Mouse (Mus musculus) limb, embryonic 10.5 days (tissue): ENCODE results near the gene Snrnp200. TPM values are rescaled to one million over a fixed set of nuclear protein-coding genes. Genes with fewer than 3 reads are reported as not detected.

ENCODE experiments used
- DNase-seq: peaks from one replicate; pipeline ENCODE4 v3.0.0-alpha.2; 2017; ENCODE audit warnings: low spot score
- H3K27ac ChIP-seq: fragments of 300-500 bp; sonication (generic); 2 replicates; pipeline ENCODE4 v1.5.1; 2016; ENCODE audit warnings: mild to moderate bottlenecking
- H3K27me3 ChIP-seq: fragments of 300-500 bp; sonication (generic); 2 replicates; pipeline ENCODE4 v1.6.1; 2016; ENCODE audit warnings: low read depth, mild to moderate bottlenecking; ENCODE audit not compliant: poor library complexity, severe bottlenecking
- H3K36me3 ChIP-seq: fragments of 300-500 bp; sonication (generic); 2 replicates; pipeline ENCODE4 v1.6.1; 2016; ENCODE audit warnings: mild to moderate bottlenecking, moderate library complexity
- H3K4me1 ChIP-seq: fragments of 300-500 bp; sonication (generic); 2 replicates; pipeline ENCODE4 v1.6.1; 2016
- H3K4me3 ChIP-seq: fragments of 300-500 bp; sonication (generic); 2 replicates; pipeline ENCODE4 v1.5.1; 2016; ENCODE audit warnings: mild to moderate bottlenecking, moderate library complexity
- H3K9me3 ChIP-seq: fragments of 300-500 bp; sonication (generic); replicated peaks from 2 replicates; pipeline ENCODE4 v1.6.1; 2016; ENCODE audit warnings: mild to moderate bottlenecking
- WGBS: fragments of 180-500 bp; shearing (Covaris S2); methylation state at CpG from one replicate; pipeline ENCODE4 v1.1.7; 2016; 5-methylcytosine and 5-hydroxymethylcytosine counted together
- polyA plus RNA-seq: library from polyadenylated mRNA; unstranded; fragments of >200 nt; fragmentation: Nextera tagmentation; extraction: Ambion mirVana; gene quantifications from 2 replicates; pipeline ENCODE4 v1.2.1, GENCODE M21; 2016

Snrnp200 gene
- polyA plus RNA-seq, 1 experiment from 2014 or later: 113 TPM

DNA sequence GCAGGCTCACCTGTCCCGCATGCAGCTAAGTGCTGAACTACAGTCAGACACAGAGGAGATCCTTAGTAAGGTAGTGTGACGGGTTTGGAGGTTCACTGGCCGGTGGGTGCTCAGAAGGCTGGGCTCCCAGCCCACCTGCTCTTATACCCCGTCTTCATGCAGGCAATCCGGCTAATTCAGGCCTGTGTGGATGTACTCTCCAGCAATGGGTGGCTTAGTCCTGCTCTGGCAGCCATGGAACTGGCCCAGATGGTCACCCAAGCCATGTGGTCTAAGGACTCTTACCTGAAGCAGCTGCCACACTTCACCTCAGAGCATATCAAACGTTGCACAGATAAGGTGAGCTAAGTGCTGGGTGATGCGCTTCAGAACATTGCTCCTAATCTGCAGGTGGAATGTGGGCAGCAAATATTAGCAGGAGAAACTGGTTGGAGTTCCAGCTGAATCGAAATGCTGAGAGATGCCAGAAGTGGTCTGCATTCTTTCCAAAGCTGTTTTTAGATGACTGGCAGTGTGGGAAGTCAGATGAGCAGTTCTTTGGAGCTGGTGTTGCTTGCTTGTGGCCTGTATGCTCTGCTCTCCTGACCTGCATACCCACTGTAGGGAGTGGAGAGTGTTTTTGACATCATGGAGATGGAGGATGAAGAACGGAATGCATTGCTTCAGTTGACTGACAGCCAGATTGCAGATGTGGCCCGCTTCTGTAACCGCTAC lies 29.9 kb downstream of the Snrnp200 start:
- no peaks in the 10 kb centered on the region for H3K27me3 ChIP-seq
- H3K9me3 ChIP-seq: no peaks in the 10 kb centered on the region
- H3K4me1 ChIP-seq: no peaks in the 10 kb centered on the region
- 92% methylated on average over 11 of the region's 11 CpGs for WGBS
- no peak overlapping the region for H3K27ac ChIP-seq
- no peak overlapping the region for H3K4me3 ChIP-seq
- peaks cover 99% of the 10 kb centered on the region for H3K36me3 ChIP-seq
- no peak for DNase-seq

DNA sequence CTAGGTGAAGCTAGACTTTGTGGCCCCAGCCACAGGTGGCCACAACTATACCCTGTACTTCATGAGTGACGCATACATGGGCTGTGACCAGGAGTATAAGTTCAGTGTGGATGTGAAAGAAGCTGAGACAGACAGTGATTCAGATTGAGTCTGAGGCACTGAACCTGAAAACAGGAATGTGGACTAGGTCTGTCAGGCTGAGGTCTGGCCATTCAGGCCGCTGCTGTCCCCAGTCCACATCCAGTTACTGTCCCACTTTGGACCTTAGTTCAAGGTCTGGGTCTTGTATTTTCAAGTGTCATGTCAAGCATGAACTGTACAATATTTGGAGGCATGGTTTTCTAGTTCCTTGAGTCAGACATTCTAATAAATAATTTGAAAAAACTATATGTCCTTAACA lies 31.9 kb downstream of the Snrnp200 start:
- H3K4me1 ChIP-seq: no peaks in the 10 kb centered on the region
- no peaks in the 10 kb centered on the region for H3K9me3 ChIP-seq
- no peaks in the 10 kb centered on the region for H3K27me3 ChIP-seq
- H3K4me3 ChIP-seq: no peak overlapping the region
- DNase-seq: no peak
- H3K36me3 ChIP-seq: peaks cover 99% of the 10 kb centered on the region
- 91% methylated on average over 2 of the region's 2 CpGs for WGBS
- no peak overlapping the region for H3K27ac ChIP-seq

DNA sequence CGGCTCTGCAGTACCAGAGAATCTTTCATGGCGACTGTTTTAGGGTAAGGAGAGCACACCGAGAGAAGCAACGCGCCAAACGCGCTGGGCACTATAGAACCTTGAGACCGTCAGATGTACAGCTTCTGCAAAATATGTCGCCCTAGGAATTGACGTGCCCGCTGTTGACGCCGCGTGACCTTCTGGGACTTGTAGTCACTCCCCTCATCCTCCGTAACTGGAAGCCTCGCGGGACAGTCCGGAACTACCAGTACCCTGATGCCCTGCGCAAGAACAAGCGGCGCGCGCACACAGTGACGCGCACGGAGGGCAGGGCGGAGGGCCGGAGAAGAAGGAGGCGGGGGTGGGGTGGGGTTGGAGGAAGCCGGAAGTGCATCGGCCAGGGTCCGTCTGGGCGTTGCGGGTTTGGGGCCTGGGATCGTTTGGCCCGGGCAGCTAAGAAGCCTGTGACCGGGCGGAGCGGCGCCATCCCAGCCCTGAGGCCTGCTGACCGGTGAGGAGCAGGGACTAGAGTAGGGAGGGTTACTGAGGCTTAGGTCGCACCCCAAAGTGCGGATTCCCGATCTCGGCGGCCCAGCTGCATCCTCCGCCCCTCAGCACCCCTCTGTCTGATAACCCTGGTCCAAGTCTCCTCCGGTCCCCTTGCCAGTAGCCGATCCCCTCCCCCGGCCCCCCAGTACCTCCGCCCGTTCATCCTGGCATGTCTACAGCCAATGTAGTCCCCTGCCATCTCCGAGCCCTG lies 39.6 kb downstream of the Snrnp200 start, which contains the start of the genes Ciao1 and Tmem127:
TSS of gene Ciao1 (minus strand) at position 225 of the 742 bp plus-strand sequence.
TSS of gene Tmem127 (plus strand) at position 317 of the 742 bp plus-strand sequence.
- no peaks in the 10 kb centered on the region for H3K27me3 ChIP-seq
- H3K27ac ChIP-seq: peak within 1 kb of the TSS; percentile 85
- under 1% methylated on average over 53 of the region's 53 CpGs for WGBS
- H3K36me3 ChIP-seq: peaks cover 54% of the 10 kb centered on the region
- H3K4me1 ChIP-seq: peaks cover 32% of the 10 kb centered on the region
- no peaks in the 10 kb centered on the region for H3K9me3 ChIP-seq
- peak within 1 kb of the TSS; percentile 98 for H3K4me3 ChIP-seq
- DNase-seq: peak; percentile 98

DNA sequence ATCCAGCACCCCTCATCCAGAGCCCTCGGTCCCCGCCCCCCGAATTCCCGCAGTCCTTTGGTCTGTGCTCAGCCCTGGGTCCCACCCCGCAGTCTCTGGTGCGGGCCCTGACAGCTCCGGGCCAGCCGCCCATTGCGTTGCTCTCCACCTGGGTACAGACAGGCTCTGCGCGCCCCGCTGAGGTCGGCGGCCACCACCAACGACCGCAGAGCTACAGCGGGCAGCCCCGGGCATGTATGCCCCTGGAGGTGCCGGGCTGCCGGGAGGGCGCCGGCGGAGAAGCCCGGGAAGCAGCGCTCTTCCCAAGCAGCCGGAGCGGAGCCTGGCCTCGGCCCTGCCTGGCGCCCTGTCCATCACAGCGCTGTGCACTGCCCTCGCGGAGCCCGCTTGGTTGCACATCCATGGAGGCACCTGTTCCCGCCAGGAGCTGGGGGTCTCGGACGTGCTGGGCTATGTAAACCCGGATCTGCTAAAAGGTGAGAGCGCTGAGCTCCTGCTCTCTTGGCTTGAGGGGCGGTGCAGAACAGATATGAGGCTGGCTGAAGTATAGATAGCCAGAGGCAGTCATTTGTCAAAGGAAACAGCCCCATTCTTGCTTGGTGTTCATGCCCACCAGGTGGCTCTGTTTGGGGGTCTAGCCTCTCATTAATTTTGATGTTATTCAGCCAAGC lies 40.3 kb downstream of the Snrnp200 start:
- H3K9me3 ChIP-seq: no peaks in the 10 kb centered on the region
- WGBS: under 1% methylated on average over 39 of the region's 39 CpGs
- H3K27me3 ChIP-seq: no peaks in the 10 kb centered on the region
- H3K27ac ChIP-seq: peak overlapping the region; percentile 85
- peak; percentile 60 for DNase-seq
- H3K36me3 ChIP-seq: peaks cover 49% of the 10 kb centered on the region
- H3K4me3 ChIP-seq: peak overlapping the region; percentile 98
- peaks cover 32% of the 10 kb centered on the region for H3K4me1 ChIP-seq

DNA sequence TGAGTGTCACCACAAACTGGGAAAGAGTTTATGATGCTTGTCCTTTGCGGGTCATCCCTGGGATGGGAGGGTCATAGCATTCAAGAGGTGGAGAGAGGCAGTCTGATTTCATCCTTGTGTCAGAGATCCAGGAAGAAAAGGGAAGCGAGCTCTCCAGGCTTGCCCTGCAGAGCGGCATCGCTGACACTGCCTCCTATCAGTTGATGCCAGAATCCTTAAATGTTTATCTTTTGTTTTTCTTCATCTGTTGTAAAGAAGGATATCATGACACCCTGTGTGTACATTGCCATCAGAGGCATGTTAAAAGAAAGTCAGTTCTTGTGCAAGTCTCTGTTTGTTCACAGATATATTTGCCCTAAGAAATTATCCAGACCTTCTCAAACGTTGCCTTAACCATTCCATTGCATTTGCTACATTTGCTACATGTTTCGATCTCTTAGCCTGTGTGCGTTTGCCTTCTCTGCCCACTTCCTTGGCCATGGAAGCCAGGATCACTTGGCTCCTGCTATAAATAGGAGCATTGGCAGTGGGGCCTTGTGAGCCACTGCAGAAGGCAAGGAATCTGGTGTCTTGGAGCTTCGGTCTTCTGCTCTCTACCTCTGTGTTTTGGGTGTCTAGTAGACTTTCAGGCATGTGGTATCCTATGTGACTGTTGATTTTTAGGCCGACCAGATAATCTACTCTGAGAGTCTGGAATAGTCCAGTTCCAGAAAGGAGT lies 42.3 kb downstream of the Snrnp200 start:
- H3K27me3 ChIP-seq: no peaks in the 10 kb centered on the region
- WGBS: 92% methylated on average over 9 of the region's 9 CpGs

DNA sequence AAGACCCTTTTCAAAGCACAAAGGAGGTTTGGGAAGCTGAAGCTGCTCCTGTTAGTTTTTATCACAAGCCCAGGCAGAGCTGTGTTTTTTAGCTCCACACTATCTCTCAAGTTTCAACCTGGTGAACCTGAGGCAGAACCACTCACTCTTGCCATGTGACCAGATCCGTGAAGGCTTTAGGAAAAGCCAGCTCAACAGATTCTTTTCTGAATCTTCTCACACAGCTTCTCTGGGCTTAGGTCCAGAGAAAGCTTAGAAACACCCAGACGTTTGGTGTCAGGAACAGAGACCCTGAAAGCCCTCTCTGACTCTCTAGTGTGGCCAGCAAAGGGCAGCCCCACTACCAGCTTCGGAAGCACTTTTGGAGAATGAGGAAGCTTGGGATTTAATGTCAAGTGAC lies 43.3 kb downstream of the Snrnp200 start:
- 87% methylated on average over 3 of the region's 3 CpGs for WGBS
- H3K36me3 ChIP-seq: peaks cover 26% of the 10 kb centered on the region
- no peaks in the 10 kb centered on the region for H3K27me3 ChIP-seq
- H3K27ac ChIP-seq: no peak overlapping the region
- no peak overlapping the region for H3K4me3 ChIP-seq
- peaks cover 30% of the 10 kb centered on the region for H3K4me1 ChIP-seq
- no peak for DNase-seq
- H3K9me3 ChIP-seq: no peaks in the 10 kb centered on the region

More for the DNA sequence above, 42.3 kb downstream of the Snrnp200 start:
- H3K36me3 ChIP-seq: peaks cover 30% of the 10 kb centered on the region
- peaks cover 32% of the 10 kb centered on the region for H3K4me1 ChIP-seq
- H3K9me3 ChIP-seq: no peaks in the 10 kb centered on the region
- H3K27ac ChIP-seq: no peak overlapping the region
- no peak for DNase-seq
- no peak overlapping the region for H3K4me3 ChIP-seq

DNA sequence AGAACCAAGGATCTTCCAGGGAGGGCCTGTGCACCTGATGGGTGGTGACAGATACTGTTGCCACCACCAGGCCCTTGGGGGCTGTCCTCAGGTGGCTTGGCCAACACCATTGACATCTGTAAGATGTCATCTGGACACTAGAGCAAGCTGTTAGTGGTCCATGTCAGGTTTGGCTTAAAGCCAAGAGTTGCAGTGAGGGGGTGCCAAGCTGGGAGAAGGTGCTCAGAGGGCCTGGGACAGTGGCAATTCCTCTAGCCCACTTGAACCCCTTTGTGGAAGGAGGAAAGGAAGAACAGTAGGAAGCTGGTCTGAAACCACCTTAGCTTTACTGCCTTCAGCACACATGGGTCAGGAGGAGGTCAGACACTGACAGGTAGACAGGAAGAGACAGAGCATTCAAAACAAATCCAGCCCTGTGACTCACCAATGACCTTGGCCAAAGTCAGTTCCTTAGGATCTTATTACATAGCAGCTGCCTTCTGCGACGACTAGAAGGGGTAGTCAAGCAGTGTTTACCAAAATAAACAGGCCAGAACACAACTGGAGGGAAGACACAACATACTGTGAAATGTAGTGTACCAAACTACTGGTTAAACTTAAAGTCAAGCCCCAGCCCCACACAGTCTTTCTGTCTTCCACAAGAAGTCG lies 43.8 kb downstream of the Snrnp200 start:
- no peaks in the 10 kb centered on the region for H3K27me3 ChIP-seq
- no peak overlapping the region for H3K27ac ChIP-seq
- WGBS: 67% methylated on average over 3 of the region's 3 CpGs
- H3K4me3 ChIP-seq: no peak overlapping the region
- peaks cover 25% of the 10 kb centered on the region for H3K4me1 ChIP-seq
- no peak for DNase-seq
- no peaks in the 10 kb centered on the region for H3K9me3 ChIP-seq
- H3K36me3 ChIP-seq: peaks cover 31% of the 10 kb centered on the region

DNA sequence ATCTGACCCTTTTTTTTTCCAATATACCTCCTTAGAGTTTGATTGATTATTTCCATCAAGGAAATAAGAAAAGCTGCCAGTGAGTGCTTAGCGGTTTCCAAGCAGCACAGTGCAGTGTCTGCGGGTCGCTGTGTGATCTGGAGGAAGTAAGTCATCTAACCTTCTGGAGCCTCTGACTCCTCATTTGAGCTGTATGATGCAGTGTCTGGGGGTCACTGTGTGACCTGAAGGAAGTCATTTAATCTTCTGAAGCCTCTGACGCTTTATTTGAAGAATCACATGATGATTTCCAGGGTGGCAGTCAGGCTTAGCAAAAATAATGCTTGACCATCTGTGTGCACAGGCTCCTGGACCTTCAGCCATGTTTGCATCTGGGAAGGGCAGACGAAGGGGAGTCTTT lies 44.6 kb downstream of the Snrnp200 start:
- H3K27me3 ChIP-seq: no peaks in the 10 kb centered on the region
- no peak for DNase-seq
- H3K36me3 ChIP-seq: peaks cover 39% of the 10 kb centered on the region
- H3K27ac ChIP-seq: no peak overlapping the region
- no peaks in the 10 kb centered on the region for H3K9me3 ChIP-seq
- no peak overlapping the region for H3K4me3 ChIP-seq
- 66% methylated on average over 5 of the region's 5 CpGs for WGBS
- H3K4me1 ChIP-seq: peaks cover 22% of the 10 kb centered on the region

DNA sequence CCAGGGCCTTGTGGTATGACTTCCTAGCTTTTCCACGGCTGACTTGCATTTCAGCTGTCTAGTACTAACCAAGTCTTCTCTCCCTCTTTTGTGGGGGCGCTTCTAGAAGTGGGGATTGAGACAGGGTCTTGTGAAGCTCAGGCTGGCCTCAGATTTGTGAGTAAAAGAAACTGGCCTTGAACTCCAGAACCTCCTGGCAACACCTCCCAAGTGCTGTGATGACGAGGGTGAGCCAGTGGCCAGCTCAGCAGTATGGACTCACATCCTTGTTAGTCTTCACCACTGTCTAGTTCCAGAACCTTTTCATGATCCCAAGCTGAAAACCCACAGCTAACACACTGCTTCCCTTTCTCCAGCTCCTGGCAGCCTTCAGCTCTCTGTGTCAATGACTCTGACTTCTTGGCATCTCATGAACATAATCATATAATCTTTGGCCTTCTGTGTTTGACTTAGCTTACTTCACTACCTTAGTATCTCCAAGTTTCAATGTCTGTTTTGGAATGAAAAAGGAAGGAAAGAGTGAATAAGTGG lies 46.5 kb downstream of the Snrnp200 start:
- WGBS: 85% methylated on average over 3 of the region's 3 CpGs
- Histone ChIP-seq H3K9me3 (no peaks in the 10 kb centered on the region), H3K4me3 (no peak overlapping the region), H3K4me1 (peaks cover 7% of the 10 kb centered on the region; the same call in 1 of the 2 replicates), H3K27ac (no peak overlapping the region), H3K27me3 (no peaks in the 10 kb centered on the region), H3K36me3 (peaks cover 56% of the 10 kb centered on the region)
- no peak for DNase-seq

DNA sequence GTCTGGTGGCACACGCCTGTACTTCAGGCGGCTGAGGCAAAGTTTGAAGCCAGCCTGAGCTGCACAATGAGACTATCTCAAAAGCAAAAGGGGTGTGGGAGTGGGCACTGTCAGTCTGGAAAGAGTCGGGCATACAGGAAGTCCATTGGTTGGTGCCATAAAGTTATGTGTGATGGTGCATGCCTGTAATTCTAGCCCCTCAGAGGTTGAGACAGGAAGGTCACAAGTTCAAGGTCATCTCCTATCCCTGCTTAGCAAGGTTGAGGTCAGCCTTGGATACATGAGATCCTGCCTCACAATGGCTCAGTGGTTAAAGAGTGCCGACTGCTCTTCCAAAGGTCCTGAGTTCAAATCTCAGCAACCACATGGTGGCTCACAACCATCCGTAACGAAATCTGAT lies 47.1 kb downstream of the Snrnp200 start:
- Histone ChIP-seq H3K9me3 (no peaks in the 10 kb centered on the region), H3K27me3 (no peaks in the 10 kb centered on the region), H3K27ac (no peak overlapping the region), H3K4me3 (no peak overlapping the region), H3K36me3 (peaks cover 56% of the 10 kb centered on the region), H3K4me1 (peaks cover 7% of the 10 kb centered on the region; the same call in 1 of the 2 replicates)
- 88% methylated on average over 6 of the region's 6 CpGs for WGBS
- no peak for DNase-seq

DNA sequence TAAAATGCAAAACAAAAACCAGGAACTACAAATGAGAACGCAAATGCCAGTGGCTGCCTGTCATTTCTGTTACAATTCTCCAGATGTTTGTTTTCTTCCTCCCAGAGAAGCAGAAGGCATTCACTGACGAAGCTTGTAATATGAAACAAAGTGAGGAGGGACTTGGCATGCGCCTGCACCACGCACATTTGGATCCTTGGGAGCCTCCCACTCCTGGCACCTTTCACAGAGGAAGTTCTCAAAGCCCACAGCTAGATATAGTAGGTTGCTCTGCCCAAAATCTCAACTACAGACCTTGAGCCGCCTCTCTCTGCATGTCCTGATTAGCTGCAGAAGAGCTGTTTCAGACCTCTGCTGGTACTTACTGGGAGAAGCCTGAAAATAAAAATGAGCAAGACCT lies 51.2 kb downstream of the Snrnp200 start:
- Histone ChIP-seq H3K4me1 (no peaks in the 10 kb centered on the region), H3K4me3 (no peak overlapping the region), H3K36me3 (peaks cover 43% of the 10 kb centered on the region), H3K27me3 (no peaks in the 10 kb centered on the region), H3K27ac (no peak overlapping the region), H3K9me3 (no peaks in the 10 kb centered on the region)
- DNase-seq: no peak
- WGBS: 87% methylated on average over 5 of the region's 5 CpGs

DNA sequence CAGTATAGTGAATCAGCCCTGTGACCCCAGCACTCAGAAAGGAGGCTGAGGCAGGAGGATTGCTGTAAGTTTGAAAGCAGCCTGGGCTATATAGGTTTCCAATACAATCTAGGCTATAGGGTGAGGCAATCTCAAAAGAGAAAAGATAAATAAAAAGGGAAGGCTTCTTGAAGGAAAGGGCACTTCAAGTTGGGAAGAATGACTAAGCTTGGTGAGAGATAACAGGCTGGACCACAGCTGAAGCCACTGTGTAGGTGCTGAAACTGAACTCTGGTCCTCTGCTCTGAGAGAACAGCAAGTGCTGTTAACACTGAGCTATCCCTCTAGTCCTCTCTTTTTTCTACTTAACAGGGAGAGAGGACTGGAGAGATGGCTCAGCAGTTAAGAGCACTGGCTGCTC lies 54.3 kb downstream of the Snrnp200 start:
- no peak for DNase-seq
- Histone ChIP-seq H3K4me1 (no peaks in the 10 kb centered on the region), H3K4me3 (no peak overlapping the region), H3K27ac (no peak overlapping the region), H3K27me3 (no peaks in the 10 kb centered on the region), H3K36me3 (peaks cover 26% of the 10 kb centered on the region), H3K9me3 (no peaks in the 10 kb centered on the region)
